Mouse (Mus musculus) embryonic fibroblast, embryonic 13.5 days (primary cell): ENCODE data around the gene Vps18.

Experiments
- CTCF ChIP-seq: IDR thresholded peaks from 2 replicates; pipeline ENCODE4 v1.5.1; 2011; ENCODE audit warnings: mild to moderate bottlenecking, control low read depth, low read length, moderate library complexity, borderline replicate concordance; ENCODE audit not compliant: insufficient read depth
- POLR2A ChIP-seq: IDR thresholded peaks from 2 replicates; pipeline ENCODE4 v1.6.1; 2011; ENCODE audit warnings: low read depth, mild to moderate bottlenecking, control low read depth, low read length, moderate library complexity

DNA sequence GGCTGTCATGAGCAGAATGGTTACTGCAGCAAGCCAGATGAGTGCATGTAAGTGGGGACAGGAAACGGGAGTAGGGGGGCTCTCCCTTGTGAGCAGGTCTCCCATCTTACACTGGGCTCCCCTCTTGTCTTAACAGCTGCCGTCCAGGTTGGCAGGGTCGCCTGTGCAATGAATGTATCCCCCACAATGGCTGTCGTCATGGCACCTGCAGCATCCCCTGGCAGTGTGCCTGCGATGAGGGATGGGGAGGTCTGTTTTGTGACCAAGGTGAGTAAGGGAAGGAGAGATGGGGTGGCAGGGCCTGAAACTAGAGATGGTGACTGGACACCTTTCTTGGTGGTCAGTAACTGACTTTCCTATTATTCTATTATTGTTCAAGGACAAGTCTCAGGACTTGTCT, 40.0 kb downstream of the Vps18 start:
- TF ChIP-seq CTCF = no peak
- TF ChIP-seq POLR2A = no peak
